Mouse (Mus musculus) small intestine, adult 2 months (tissue): Measurements from ENCODE around the gene Zfp523.

Experiments used
- CTCF ChIP-seq: fragments of 200-500 bp; IDR thresholded peaks from 2 replicates; pipeline ENCODE4 v1.5.1; 2012; ENCODE audit warnings: low read depth, mild to moderate bottlenecking, control low read depth, inconsistent platforms, low read length, moderate library complexity, mixed read lengths; ENCODE audit not compliant: insufficient replicate concordance, insufficient read length; ENCODE audit errors: extremely low read depth
- POLR2A ChIP-seq: fragments of 200-500 bp; IDR thresholded peaks from 2 replicates; pipeline ENCODE4 v1.6.1; 2012; ENCODE audit warnings: low read depth, mild to moderate bottlenecking, control low read depth, inconsistent platforms, low read length, moderate library complexity

- peak; percentile 76; the same call in 1 of the 2 replicates for TF ChIP-seq CTCF
- no peak for TF ChIP-seq POLR2A
These were observed 43.7 kb upstream of the Zfp523 start for GRCm38 (mm10) chr17:28133193-28133592.
